Mouse (Mus musculus) liver, postnatal 0 days (tissue): ENCODE results near the gene C2cd4c.

Experiments
- CTCF ChIP-seq: sonication (generic); IDR thresholded peaks from 2 replicates; pipeline ENCODE4 v1.5.1; 2016; ENCODE audit warnings: antibody characterized with exemption, low read depth
- EP300 ChIP-seq: IDR thresholded peaks from 2 replicates; pipeline ENCODE4 v1.6.1; 2016; ENCODE audit warnings: antibody characterized with exemption, low read depth, mild to moderate bottlenecking

- TF ChIP-seq CTCF, result no peak
- no peak for TF ChIP-seq EP300
These were observed 56.9 kb downstream of the C2cd4c start for GRCm38 (mm10) chr10:79556951-79557350.
